Mouse (Mus musculus) hindbrain, embryonic 14.5 days (tissue): ENCODE measurements around the gene Gsg1l. TPM values are rescaled to one million over a fixed set of nuclear protein-coding genes. Genes with fewer than 3 reads are reported as not detected.

ENCODE experiments used
- ATAC-seq: fragments of 200-750 bp; cut with Nextera tagmentation; 2 replicates; pipeline ENCODE4 v1.8.0; 2017; ENCODE audit warnings: moderate number of reproducible peaks, mild to moderate bottlenecking, moderate TSS enrichment, moderate library complexity; ENCODE audit not compliant: low FRiP score
- DNase-seq: peaks from one replicate; pipeline ENCODE4 v3.0.0-alpha.2; 2015; ENCODE audit warnings: low spot score
- H3K27ac ChIP-seq: fragments of 300-500 bp; sonication (generic); 2 replicates; pipeline ENCODE4 v1.5.1; 2014; ENCODE audit warnings: mild to moderate bottlenecking, moderate library complexity
- H3K27me3 ChIP-seq: fragments of 300-500 bp; sonication (generic); 2 replicates; pipeline ENCODE4 v1.6.1; 2014; ENCODE audit warnings: mild to moderate bottlenecking, low read length, mixed read lengths; ENCODE audit not compliant: control insufficient read depth, insufficient read depth
- H3K36me3 ChIP-seq: fragments of 300-500 bp; sonication (generic); replicated peaks from 2 replicates; pipeline ENCODE4 v1.6.1; 2014; ENCODE audit not compliant: control insufficient read depth, insufficient read depth
- H3K4me1 ChIP-seq: fragments of 300-500 bp; sonication (generic); replicated peaks from 2 replicates; pipeline ENCODE4 v1.6.1; 2014; ENCODE audit warnings: antibody characterized with exemption, low read length, mixed read lengths; ENCODE audit not compliant: control insufficient read depth, insufficient read depth
- H3K4me2 ChIP-seq: fragments of 300-500 bp; sonication (generic); replicated peaks from 2 replicates; pipeline ENCODE4 v1.6.1; 2014; ENCODE audit warnings: mild to moderate bottlenecking, moderate library complexity
- H3K4me3 ChIP-seq: fragments of 300-500 bp; sonication (generic); replicated peaks from 2 replicates; pipeline ENCODE4 v1.5.1; 2014; ENCODE audit warnings: mild to moderate bottlenecking, low read length
- H3K9ac ChIP-seq: fragments of 300-500 bp; sonication (generic); 2 replicates; pipeline ENCODE4 v1.6.1; 2014
- H3K9me3 ChIP-seq: fragments of 300-500 bp; sonication (generic); 2 replicates; pipeline ENCODE4 v1.6.1; 2016; ENCODE audit warnings: low read length; ENCODE audit not compliant: control insufficient read depth
- WGBS: fragments of 180-500 bp; shearing (Covaris S2); extraction: QIAGEN DNeasy Blood & Tissue Kit; methylation state at CpG from one replicate; pipeline ENCODE4 v1.1.7; 2014; 5-methylcytosine and 5-hydroxymethylcytosine counted together
- polyA plus RNA-seq: library from polyadenylated mRNA; unstranded; fragments of >200 nt; fragmentation: Nextera tagmentation; extraction: Ambion mirVana; gene quantifications from 2 replicates; pipeline ENCODE4 v1.2.1, GENCODE M21; 2014

Gsg1l gene
- polyA plus RNA-seq, 1 experiment from 2014 or later = 11.2 TPM

DNA sequence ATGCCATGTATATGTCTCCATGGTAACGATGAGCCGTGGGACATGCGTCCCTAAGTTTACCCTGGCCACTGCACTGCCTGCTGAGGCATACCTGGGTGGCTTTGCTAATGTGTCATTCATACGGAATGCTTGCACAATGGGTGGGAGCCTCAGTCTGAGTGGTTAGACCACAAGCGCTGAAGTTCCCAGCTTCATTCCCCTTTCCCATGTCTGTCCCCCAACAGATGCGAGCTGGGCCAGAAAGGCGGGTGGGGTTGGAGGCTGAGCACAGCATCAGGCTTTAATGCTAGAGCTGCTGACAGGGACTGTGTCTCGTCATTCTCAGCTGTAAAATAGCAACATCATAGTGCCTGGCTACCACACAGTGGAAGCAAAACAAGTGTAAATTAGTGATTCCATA is 136.3 kb downstream of the Gsg1l start:
- Histone ChIP-seq H3K4me2 (no peak overlapping the region), H3K27ac (no peak overlapping the region), H3K4me3 (no peak overlapping the region), H3K27me3 (no peaks in the 10 kb centered on the region), H3K9ac (no peak overlapping the region), H3K4me1 (no peaks in the 10 kb centered on the region), H3K36me3 (no peaks in the 10 kb centered on the region), H3K9me3 (0 out of 2 replicates have a peak, but pooled peaks cover 1% of the 10 kb centered on the region)
- ATAC-seq (no peak), DNase-seq (no peak)
- 63% methylated on average over 8 of the region's 8 CpGs for WGBS

DNA sequence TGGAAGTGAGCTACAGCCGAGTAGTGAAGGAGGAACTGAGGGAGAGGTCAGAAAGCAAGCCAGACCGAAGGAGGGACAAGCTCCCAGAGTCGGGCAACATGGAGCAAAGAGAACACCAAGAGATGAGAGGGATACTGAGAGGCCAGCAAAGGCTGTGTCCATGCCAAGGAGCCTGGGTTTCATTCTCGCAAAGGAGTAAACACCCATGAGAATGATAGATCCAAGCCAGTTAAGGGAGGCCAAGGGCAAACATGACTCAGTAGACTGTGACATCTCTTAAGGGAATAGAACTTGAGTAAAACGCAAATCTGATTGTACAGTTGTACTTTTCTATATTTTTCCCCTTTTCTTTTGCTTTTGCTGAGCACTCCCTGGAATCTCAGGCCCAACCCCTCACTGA is 137.6 kb downstream of the Gsg1l start:
- H3K27ac ChIP-seq = no peak overlapping the region
- H3K4me3 ChIP-seq = no peak overlapping the region
- no peaks in the 10 kb centered on the region for H3K36me3 ChIP-seq
- no peaks in the 10 kb centered on the region for H3K4me1 ChIP-seq
- H3K27me3 ChIP-seq = no peaks in the 10 kb centered on the region
- no peak overlapping the region for H3K9ac ChIP-seq
- ATAC-seq (no peak), DNase-seq (no peak)
- no peak overlapping the region for H3K4me2 ChIP-seq
- WGBS = 90% methylated on average over 5 of the region's 5 CpGs
- no peaks in the 10 kb centered on the region for H3K9me3 ChIP-seq

DNA sequence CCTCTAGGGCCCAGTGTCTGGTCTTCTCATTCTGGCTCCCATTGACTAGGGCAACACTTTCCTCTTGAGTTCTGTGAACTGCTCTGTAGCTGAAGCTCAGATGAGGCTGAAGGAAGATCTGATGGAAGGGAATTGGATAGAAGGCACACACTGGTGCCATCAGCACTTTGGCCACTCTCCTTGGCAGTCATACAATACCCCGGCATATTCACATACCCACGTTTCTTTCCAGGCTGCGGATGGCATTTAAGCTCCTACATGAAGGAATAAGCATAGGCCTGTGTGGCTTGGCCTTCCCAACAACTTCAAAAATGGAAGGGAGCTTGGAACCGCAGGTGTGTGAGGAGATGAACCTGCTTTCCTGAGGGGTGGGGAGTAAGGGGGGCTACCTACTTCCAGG is 138.7 kb downstream of the Gsg1l start:
- DNase-seq (no peak), ATAC-seq (no peak)
- Histone ChIP-seq H3K27me3 (no peaks in the 10 kb centered on the region), H3K27ac (no peak overlapping the region), H3K4me1 (no peaks in the 10 kb centered on the region), H3K9me3 (no peaks in the 10 kb centered on the region), H3K4me2 (no peak overlapping the region), H3K4me3 (no peak overlapping the region), H3K36me3 (no peaks in the 10 kb centered on the region), H3K9ac (no peak overlapping the region)
- WGBS = 97% methylated on average over 4 of the region's 4 CpGs

GRCm38 (mm10) chr7:125942365-125943090 is 139.7 kb downstream of the Gsg1l start:
- no peak overlapping the region for H3K9ac ChIP-seq
- H3K27ac ChIP-seq = no peak overlapping the region
- no peak overlapping the region for H3K4me3 ChIP-seq
- no peaks in the 10 kb centered on the region for H3K36me3 ChIP-seq
- whole genome bisulfite sequencing = 67% methylated on average over 6 of the region's 6 CpGs
- no peak overlapping the region for H3K4me2 ChIP-seq
- ATAC-seq = no peak
- DNase-seq = no peak
- no peaks in the 10 kb centered on the region for H3K27me3 ChIP-seq
- no peaks in the 10 kb centered on the region for H3K4me1 ChIP-seq
- no peaks in the 10 kb centered on the region for H3K9me3 ChIP-seq

- Histone ChIP-seq H3K27me3 (no peaks in the 10 kb centered on the region), H3K27ac (no peak overlapping the region), H3K9ac (0 out of 2 replicates have a peak overlapping the region, but pooled peaks have one; percentile 4), H3K4me2 (no peak overlapping the region), H3K4me3 (no peak overlapping the region), H3K4me1 (peaks cover 41% of the 10 kb centered on the region), H3K36me3 (no peaks in the 10 kb centered on the region), H3K9me3 (no peaks in the 10 kb centered on the region)
- DNase-seq (no peak), ATAC-seq (0 out of 2 replicates have a peak, but pooled peaks have one; percentile 9)
- 48% methylated on average over 2 of the region's 2 CpGs for WGBS
These were observed 147.9 kb downstream of the Gsg1l start for GRCm38 (mm10) chr7:125934319-125934718.

GRCm38 (mm10) chr7:125933356-125934244 is 148.6 kb downstream of the Gsg1l start:
- 29% methylated on average over 16 of the region's 16 CpGs for WGBS
- 0 out of 2 replicates have a peak overlapping the region, but pooled peaks have one; percentile 4 for H3K9ac ChIP-seq
- peak; percentile 28; the same call in 1 of the 2 replicates for ATAC-seq

GRCm38 (mm10) chr7:125931602-125932001 is 150.6 kb downstream of the Gsg1l start:
- Histone ChIP-seq H3K36me3 (no peaks in the 10 kb centered on the region), H3K27me3 (no peaks in the 10 kb centered on the region), H3K9me3 (no peaks in the 10 kb centered on the region), H3K4me1 (peaks cover 41% of the 10 kb centered on the region), H3K4me3 (no peak overlapping the region), H3K4me2 (no peak overlapping the region), H3K9ac (no peak overlapping the region), H3K27ac (peak overlapping the region; percentile 52; the same call in 1 of the 2 replicates)
- ATAC-seq = peak; percentile 11; the same call in 1 of the 2 replicates
- DNase-seq = no peak
- WGBS = 49% methylated on average over 5 of the region's 5 CpGs

More at GRCm38 (mm10) chr7:125933356-125934244, 148.6 kb downstream of the Gsg1l start:
- Histone ChIP-seq H3K4me3 (no peak overlapping the region), H3K27me3 (no peaks in the 10 kb centered on the region), H3K36me3 (no peaks in the 10 kb centered on the region), H3K27ac (peak overlapping the region; percentile 16), H3K4me1 (peaks cover 41% of the 10 kb centered on the region), H3K9me3 (no peaks in the 10 kb centered on the region), H3K4me2 (no peak overlapping the region)
- DNase-seq = no peak

DNA sequence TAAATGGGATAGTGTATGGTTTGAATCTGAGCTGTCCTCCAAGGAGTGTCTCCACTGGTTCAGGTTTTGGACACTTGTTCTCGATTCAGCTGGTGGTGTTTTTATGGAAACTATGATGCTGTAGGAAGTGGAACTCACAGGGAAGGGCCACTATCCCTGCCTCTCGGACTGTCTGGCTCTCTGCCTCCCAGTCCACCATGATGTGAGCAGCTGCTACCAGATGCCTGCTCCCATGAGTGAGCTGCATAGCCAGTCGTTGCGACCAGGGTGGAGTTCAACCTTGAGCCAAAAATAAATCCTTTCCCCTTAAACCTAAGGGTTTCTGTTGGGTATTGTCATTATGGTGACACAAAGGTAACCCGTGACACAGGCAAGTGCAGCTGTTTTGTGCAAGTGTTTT is 158.2 kb downstream of the Gsg1l start:
- no peak for ATAC-seq
- WGBS = 89% methylated on average over 5 of the region's 5 CpGs
- H3K9ac ChIP-seq = no peak overlapping the region
- H3K4me2 ChIP-seq = no peak overlapping the region
- no peaks in the 10 kb centered on the region for H3K9me3 ChIP-seq
- no peak overlapping the region for H3K27ac ChIP-seq
- no peaks in the 10 kb centered on the region for H3K36me3 ChIP-seq
- no peaks in the 10 kb centered on the region for H3K4me1 ChIP-seq
- H3K27me3 ChIP-seq = no peaks in the 10 kb centered on the region
- no peak overlapping the region for H3K4me3 ChIP-seq
- no peak for DNase-seq

GRCm38 (mm10) chr7:125920801-125921200 is 161.4 kb downstream of the Gsg1l start:
- no peak overlapping the region for H3K27ac ChIP-seq
- no peak overlapping the region for H3K4me3 ChIP-seq
- H3K9me3 ChIP-seq = no peaks in the 10 kb centered on the region
- H3K9ac ChIP-seq = no peak overlapping the region
- no peak overlapping the region for H3K4me2 ChIP-seq
- no peak for ATAC-seq
- H3K4me1 ChIP-seq = no peaks in the 10 kb centered on the region
- no peaks in the 10 kb centered on the region for H3K36me3 ChIP-seq
- H3K27me3 ChIP-seq = no peaks in the 10 kb centered on the region
- no peak for DNase-seq
- WGBS = 60% methylated on average over 5 of the region's 5 CpGs
